Mouse (Mus musculus) heart, postnatal 0 days (tissue): ENCODE measurements around the gene Ccl9. TPM values are rescaled to one million over a fixed set of nuclear protein-coding genes. Genes with fewer than 3 reads are reported as not detected.

Experiments
- ATAC-seq: fragments of 200-750 bp; cut with Nextera tagmentation; 2 replicates; pipeline ENCODE4 v1.8.0; 2017; ENCODE audit warnings: low read depth, moderate number of reproducible peaks, moderate library complexity; ENCODE audit not compliant: insufficient read depth
- DNase-seq: peaks from one replicate; pipeline ENCODE4 v3.0.0-alpha.2; 2016; ENCODE audit warnings: low spot score
- H3K27ac ChIP-seq: fragments of 300-500 bp; sonication (generic); 2 replicates; pipeline ENCODE4 v1.5.1; 2014; ENCODE audit warnings: low read depth, mild to moderate bottlenecking
- H3K27me3 ChIP-seq: fragments of 300-500 bp; sonication (generic); 2 replicates; pipeline ENCODE4 v1.6.1; 2014; ENCODE audit warnings: low read length, mixed read lengths; ENCODE audit not compliant: control insufficient read depth, insufficient read depth
- H3K36me3 ChIP-seq: fragments of 300-500 bp; sonication (generic); replicated peaks from 2 replicates; pipeline ENCODE4 v1.6.1; 2014; ENCODE audit warnings: low read length, mixed read lengths; ENCODE audit not compliant: control insufficient read depth, insufficient read depth
- H3K4me1 ChIP-seq: fragments of 300-500 bp; sonication (generic); 2 replicates; pipeline ENCODE4 v1.6.1; 2014; ENCODE audit warnings: antibody characterized with exemption; ENCODE audit not compliant: control insufficient read depth, insufficient read depth
- H3K4me2 ChIP-seq: fragments of 300-500 bp; sonication (generic); 2 replicates; pipeline ENCODE4 v1.6.1; 2014; ENCODE audit warnings: low read depth, mild to moderate bottlenecking, low read length, moderate library complexity
- H3K4me3 ChIP-seq: fragments of 300-500 bp; sonication (generic); 2 replicates; pipeline ENCODE4 v1.5.1; 2014; ENCODE audit warnings: low read depth, low read length
- H3K9ac ChIP-seq: fragments of 300-500 bp; sonication (generic); replicated peaks from 2 replicates; pipeline ENCODE4 v1.6.1; 2014; ENCODE audit warnings: low read depth, low read length, mixed read lengths
- H3K9me3 ChIP-seq: fragments of 300-500 bp; sonication (generic); replicated peaks from 2 replicates; pipeline ENCODE4 v1.6.1; 2016; ENCODE audit warnings: low read length; ENCODE audit not compliant: control insufficient read depth
- CTCF ChIP-seq: IDR thresholded peaks from 2 replicates; pipeline ENCODE4 v1.5.1; 2016; ENCODE audit warnings: antibody characterized with exemption, control low read depth, low read depth
- EP300 ChIP-seq: IDR thresholded peaks from 2 replicates; pipeline ENCODE4 v1.6.1; 2016; ENCODE audit warnings: antibody characterized with exemption, low read depth
- WGBS: fragments of 180-500 bp; shearing (Covaris S2); extraction: QIAGEN DNeasy Blood & Tissue Kit; methylation state at CpG from one replicate; pipeline ENCODE4 v1.1.7; 2014; 5-methylcytosine and 5-hydroxymethylcytosine counted together
- polyA plus RNA-seq: library from polyadenylated mRNA; unstranded; fragments of >200 nt; fragmentation: Nextera tagmentation; extraction: Ambion mirVana; gene quantifications from 2 replicates; pipeline ENCODE4 v1.2.1, GENCODE M21; 2015
- total RNA-seq: library from RNA; depleted of rRNA; stranded (reverse); fragments of >200 nt; gene quantifications from 2 replicates; pipeline ENCODE4 v1.2.3, GENCODE M21; 2014; ENCODE audit warnings: low replicate concordance; rRNA removed

The Ccl9 gene
- total and polyA plus RNA-seq, 2 experiments from 2014 or later = 2.2 to 8.6 TPM

- peak; percentile 70; the same call in 1 of the 2 replicates for ATAC-seq
- DNase-seq = peak; percentile 60
- TF ChIP-seq EP300 (no peak), CTCF (no peak)
- peak overlapping the region; percentile 13; the same call in 1 of the 2 replicates for H3K4me3 ChIP-seq
- H3K36me3 ChIP-seq = no peaks in the 10 kb centered on the region
- H3K4me1 ChIP-seq = peaks cover 6% of the 10 kb centered on the region; the same call in 1 of the 2 replicates
- no peak overlapping the region for H3K9ac ChIP-seq
- no peaks in the 10 kb centered on the region for H3K27me3 ChIP-seq
- 35% methylated on average over 13 of the region's 13 CpGs for WGBS
- H3K4me2 ChIP-seq = peak overlapping the region; percentile 43
- peak overlapping the region; percentile 7; the same call in 1 of the 2 replicates for H3K27ac ChIP-seq
- no peaks in the 10 kb centered on the region for H3K9me3 ChIP-seq
Measured at GRCm38 (mm10) chr11:83534609-83535423, 43.6 kb downstream of the Ccl9 start.

GRCm38 (mm10) chr11:83534143-83534542 is 44.3 kb downstream of the Ccl9 start:
- Histone ChIP-seq H3K36me3 (no peaks in the 10 kb centered on the region), H3K9me3 (no peaks in the 10 kb centered on the region), H3K4me3 (peak overlapping the region; percentile 13; the same call in 1 of the 2 replicates), H3K27me3 (no peaks in the 10 kb centered on the region), H3K9ac (no peak overlapping the region), H3K27ac (peak overlapping the region; percentile 7; the same call in 1 of the 2 replicates), H3K4me1 (peaks cover 6% of the 10 kb centered on the region; the same call in 1 of the 2 replicates), H3K4me2 (peak overlapping the region; percentile 43)
- DNase-seq = no peak
- ATAC-seq = no peak
- 69% methylated on average over 8 of the region's 8 CpGs for WGBS
- no peak for TF ChIP-seq EP300
- no peak for TF ChIP-seq CTCF

DNA sequence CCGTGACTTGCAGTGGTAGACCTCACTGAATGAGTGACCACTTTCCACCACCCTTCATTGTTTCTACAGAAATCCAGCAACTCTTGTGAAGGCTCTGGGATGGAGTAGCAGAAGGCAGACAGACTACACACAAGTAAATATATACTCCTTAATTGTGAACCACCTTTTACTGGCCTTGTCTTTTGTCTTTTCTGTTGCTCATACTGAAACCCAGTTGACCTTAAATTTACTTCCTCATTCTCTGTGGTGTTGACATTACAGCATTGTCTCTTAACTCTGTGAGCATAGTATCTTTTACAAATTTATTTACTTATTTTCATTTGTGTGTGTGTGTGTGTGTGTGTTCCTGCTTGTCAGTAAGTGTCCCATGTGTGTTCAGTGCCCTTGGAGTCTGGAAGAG is 45.2 kb downstream of the Ccl9 start:
- H3K4me1 ChIP-seq = peaks cover 6% of the 10 kb centered on the region; the same call in 1 of the 2 replicates
- no peaks in the 10 kb centered on the region for H3K27me3 ChIP-seq
- DNase-seq (no peak), ATAC-seq (no peak)
- WGBS = 92% methylated on average over 1 of the region's 1 CpGs
- no peaks in the 10 kb centered on the region for H3K36me3 ChIP-seq
- H3K4me3 ChIP-seq = no peak overlapping the region
- no peak overlapping the region for H3K4me2 ChIP-seq
- H3K9me3 ChIP-seq = no peaks in the 10 kb centered on the region
- TF ChIP-seq EP300 (no peak), CTCF (no peak)
- H3K27ac ChIP-seq = no peak overlapping the region
- H3K9ac ChIP-seq = no peak overlapping the region

GRCm38 (mm10) chr11:83530360-83530759 is 48.1 kb downstream of the Ccl9 start, which contains the start of gene Ccl5:
Ccl5 (minus strand) TSS chr11:83530518.
- H3K4me1 ChIP-seq = peaks cover 6% of the 10 kb centered on the region; the same call in 1 of the 2 replicates
- H3K36me3 ChIP-seq = no peaks in the 10 kb centered on the region
- DNase-seq (no peak), ATAC-seq (no peak)
- no peak within 1 kb of the TSS for H3K9ac ChIP-seq
- no peaks in the 10 kb centered on the region for H3K9me3 ChIP-seq
- TF ChIP-seq CTCF (no peak), EP300 (no peak)
- no peak within 1 kb of the TSS for H3K4me3 ChIP-seq
- H3K4me2 ChIP-seq = no peak within 1 kb of the TSS
- no peaks in the 10 kb centered on the region for H3K27me3 ChIP-seq
- no peak within 1 kb of the TSS for H3K27ac ChIP-seq
- WGBS = 84% methylated on average over 5 of the region's 5 CpGs

- TF ChIP-seq EP300 (no peak), CTCF (no peak)
- peaks cover 1% of the 10 kb centered on the region; the same call in 1 of the 2 replicates for H3K4me1 ChIP-seq
- no peaks in the 10 kb centered on the region for H3K9me3 ChIP-seq
- no peak overlapping the region for H3K4me3 ChIP-seq
- DNase-seq (no peak), ATAC-seq (no peak)
- H3K27ac ChIP-seq = no peak overlapping the region
- no peaks in the 10 kb centered on the region for H3K36me3 ChIP-seq
- WGBS = 61% methylated on average over 12 of the region's 12 CpGs
- no peak overlapping the region for H3K4me2 ChIP-seq
- no peaks in the 10 kb centered on the region for H3K27me3 ChIP-seq
- H3K9ac ChIP-seq = no peak overlapping the region
Measured at GRCm38 (mm10) chr11:83529024-83529423, 49.4 kb downstream of the Ccl9 start.

Other genes with a start within 250 kb of the Ccl9 start
- 31.1 and 45.3 TPM in 2 replicates for gene Rasl10b, start 169.5 kb downstream of the Ccl9 start, total RNA-seq
- gene Rasl10b, start 169.5 kb downstream of the Ccl9 start, polyA plus RNA-seq = 7.9 and 9.2 TPM in 2 replicates
- not detected in 2 replicates for gene Gas2l2, start 149.2 kb downstream of the Ccl9 start, total RNA-seq
- gene Gas2l2, start 149.2 kb downstream of the Ccl9 start, polyA plus RNA-seq = 0.15 TPM in 1 of 2 replicates, not detected in the other
- gene 1700020L24Rik, start 141.0 kb downstream of the Ccl9 start, total RNA-seq = 4.2 TPM in 1 of 2 replicates, not detected in the other
- 0.81 and 1.1 TPM in 2 replicates for gene 1700020L24Rik, start 141.0 kb downstream of the Ccl9 start, polyA plus RNA-seq
- 7.8 and 24.7 TPM in 2 replicates for gene Mmp28, start 115.6 kb downstream of the Ccl9 start, total RNA-seq
- gene Mmp28, start 115.6 kb downstream of the Ccl9 start, polyA plus RNA-seq = 3.7 and 4.3 TPM in 2 replicates
- gene Taf15, start 105.5 kb downstream of the Ccl9 start, total RNA-seq = 1.6 and 6.0 TPM in 2 replicates
- gene Taf15, start 105.5 kb downstream of the Ccl9 start, polyA plus RNA-seq = 4.2 and 4.7 TPM in 2 replicates
- not detected in 2 replicates for gene Heatr9, start 56.5 kb downstream of the Ccl9 start, total RNA-seq
- gene Heatr9, start 56.5 kb downstream of the Ccl9 start, polyA plus RNA-seq = not detected in 2 replicates
- gene Ccl5, start 48.1 kb downstream of the Ccl9 start, total RNA-seq = not detected in 2 replicates
- gene Ccl5, start 48.1 kb downstream of the Ccl9 start, polyA plus RNA-seq = 0.31 and 0.65 TPM in 2 replicates
- gene Ccl6, start 14.5 kb upstream of the Ccl9 start, total RNA-seq = 2.2 TPM in 1 of 2 replicates, not detected in the other
- gene Ccl6, start 14.5 kb upstream of the Ccl9 start, polyA plus RNA-seq = 5.1 and 5.5 TPM in 2 replicates
- gene Rpl9-ps1, start 67.0 kb upstream of the Ccl9 start, total RNA-seq = not detected in 2 replicates
- gene Rpl9-ps1, start 67.0 kb upstream of the Ccl9 start, polyA plus RNA-seq = not detected in 2 replicates
- gene Ccl3, start 70.7 kb upstream of the Ccl9 start, total RNA-seq = 0.73 TPM in 1 of 2 replicates, not detected in the other
- gene Ccl3, start 70.7 kb upstream of the Ccl9 start, polyA plus RNA-seq = 0.31 and 0.52 TPM in 2 replicates
- gene Ccl4, start 83.9 kb upstream of the Ccl9 start, total RNA-seq = not detected in 2 replicates
- 0.98 and 1.7 TPM in 2 replicates for gene Ccl4, start 83.9 kb upstream of the Ccl9 start, polyA plus RNA-seq
- gene Wfdc17, start 125.4 kb upstream of the Ccl9 start, total RNA-seq = 9.8 TPM in 1 of 2 replicates, not detected in the other
- 2.9 and 3.7 TPM in 2 replicates for gene Wfdc17, start 125.4 kb upstream of the Ccl9 start, polyA plus RNA-seq
- not detected in 2 replicates for gene Wfdc18, start 130.4 kb upstream of the Ccl9 start, total RNA-seq
- 3.3 and 4.6 TPM in 2 replicates for gene Wfdc18, start 130.4 kb upstream of the Ccl9 start, polyA plus RNA-seq
- gene Wfdc21, start 168.3 kb upstream of the Ccl9 start, total RNA-seq = not detected in 2 replicates
- 0.52 and 0.82 TPM in 2 replicates for gene Wfdc21, start 168.3 kb upstream of the Ccl9 start, polyA plus RNA-seq
- gene Heatr6, start 175.1 kb upstream of the Ccl9 start, total RNA-seq = 10.2 and 15.1 TPM in 2 replicates
- gene Heatr6, start 175.1 kb upstream of the Ccl9 start, polyA plus RNA-seq = 8.9 and 9.6 TPM in 2 replicates